Mouse (Mus musculus): ENCODE measurements around the gene Sh3gl3.

Sh3gl3 gene

DNA sequence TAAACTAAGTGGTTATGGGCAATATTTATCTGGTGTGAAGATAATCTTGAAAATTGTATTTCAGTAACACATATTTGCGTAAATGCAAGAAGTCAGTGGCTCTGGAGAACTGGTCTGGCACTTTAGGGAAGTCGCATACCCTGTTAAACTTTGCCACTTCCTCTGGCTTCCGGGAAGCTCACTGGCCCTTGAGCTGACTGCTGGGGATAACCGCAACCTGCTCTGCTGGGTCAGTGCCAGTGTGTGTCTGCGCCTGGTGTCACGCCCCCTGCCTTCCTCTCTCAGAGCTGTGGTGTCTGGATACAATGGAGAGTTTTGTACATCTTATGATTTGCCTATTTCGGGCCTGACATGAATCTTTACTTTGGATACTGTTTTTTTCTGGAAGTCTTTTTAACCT, 119.8 kb downstream of the Sh3gl3 start:
- DNase-seq (ENCODE audit: low spot score): no peak

DNA sequence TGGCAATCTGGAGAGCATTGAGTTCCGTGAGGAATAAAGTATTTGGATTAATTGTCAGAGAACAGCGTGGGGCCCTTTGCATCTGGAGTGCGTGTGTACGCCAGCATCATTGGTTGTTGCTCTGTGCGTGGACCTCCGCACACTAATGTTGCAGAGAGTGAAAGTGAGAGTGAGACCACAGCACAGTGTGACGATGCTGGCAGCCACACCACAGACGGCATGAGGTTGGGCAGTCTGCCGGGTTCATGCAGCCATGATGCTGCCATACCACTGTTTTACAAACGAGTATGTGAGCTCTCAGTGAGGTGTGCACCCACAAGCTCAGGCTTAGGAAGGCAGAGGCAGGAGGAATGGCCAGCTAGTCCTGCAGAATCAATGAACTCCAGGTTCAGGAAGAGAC, 120.4 kb downstream of the Sh3gl3 start:
- no peak for DNase-seq (ENCODE audit: low spot score)

DNA sequence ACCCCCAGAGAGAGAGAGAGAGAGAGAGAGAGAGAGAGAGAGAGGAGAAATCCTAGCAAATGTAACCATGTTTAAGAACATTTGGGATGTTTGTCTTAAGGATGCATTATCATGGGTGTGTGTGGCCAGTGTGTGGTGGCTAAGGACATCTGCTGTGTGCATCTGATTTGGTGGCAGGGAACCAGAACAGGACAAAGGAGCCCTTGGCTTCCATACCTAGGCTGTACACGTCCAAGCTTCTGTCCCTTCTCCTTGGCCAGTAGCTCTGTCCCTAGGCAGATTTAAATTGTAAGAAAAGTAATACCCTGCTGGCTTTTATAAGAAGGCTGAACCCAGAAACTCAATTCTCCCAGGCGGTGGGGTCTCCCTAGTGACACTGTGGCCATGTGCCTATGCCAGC, 121.0 kb downstream of the Sh3gl3 start:
- no peak for DNase-seq (ENCODE audit: low spot score)

DNA sequence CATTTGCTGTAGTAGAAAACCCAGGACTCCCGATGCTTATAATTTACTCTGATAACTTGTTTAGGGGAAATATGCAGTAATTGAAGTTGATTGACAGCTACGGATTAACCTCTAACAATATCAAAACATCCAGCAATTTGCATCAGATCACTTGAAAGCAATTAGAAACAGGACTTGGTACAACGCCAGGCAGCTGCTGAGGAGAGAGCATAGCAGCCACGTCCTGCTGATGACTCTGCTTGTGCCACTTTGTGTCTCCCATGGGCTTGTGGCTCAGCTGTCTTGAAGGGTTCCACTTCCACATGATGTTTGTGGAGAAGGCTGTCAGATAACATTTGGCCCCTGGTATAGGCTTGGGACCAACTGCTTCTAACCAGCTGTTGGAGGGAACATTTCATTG, 134.8 kb downstream of the Sh3gl3 start:
- no peak for DNase-seq (ENCODE audit: low spot score)

DNA sequence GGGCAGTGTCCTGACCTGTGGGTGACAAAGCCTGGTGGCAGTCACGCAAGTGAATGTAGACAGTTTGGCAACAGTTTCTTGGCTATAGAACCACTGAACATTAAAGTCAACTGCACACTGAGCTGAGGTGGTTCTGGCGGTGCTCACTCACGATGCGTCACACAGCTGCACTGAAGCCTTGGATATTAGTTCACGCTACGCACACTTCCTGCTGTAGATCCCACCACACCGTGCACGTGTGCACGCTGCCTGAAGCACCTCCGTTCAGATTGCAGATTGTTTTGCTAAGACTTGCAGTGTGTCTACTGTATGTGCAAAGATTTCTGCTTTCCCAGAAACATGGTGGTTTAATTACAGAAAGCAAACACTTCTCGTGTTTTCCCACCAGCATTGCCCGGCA, 144.9 kb downstream of the Sh3gl3 start:
- DNase-seq (ENCODE audit: low spot score): no peak

DNA sequence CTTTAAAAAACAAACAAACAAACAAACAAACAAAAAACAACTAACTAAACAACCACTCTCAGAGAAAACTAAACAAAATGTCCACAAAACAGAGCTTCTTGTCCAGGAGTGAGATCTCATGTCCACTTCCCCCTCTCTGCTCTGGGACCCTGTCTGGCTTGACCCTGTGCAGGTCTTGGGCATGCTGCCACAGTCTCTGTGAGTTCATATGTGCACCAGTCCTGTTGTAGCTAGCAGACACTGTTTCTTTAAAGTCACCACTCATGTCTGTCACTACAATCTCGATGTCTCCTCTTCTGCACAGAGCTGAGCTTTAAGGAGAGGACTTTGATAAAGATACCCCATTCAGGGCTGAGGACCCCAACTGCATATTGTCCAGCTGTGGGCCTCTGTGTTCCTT, 153.0 kb downstream of the Sh3gl3 start:
- no peak for DNase-seq (ENCODE audit: low spot score)

DNA sequence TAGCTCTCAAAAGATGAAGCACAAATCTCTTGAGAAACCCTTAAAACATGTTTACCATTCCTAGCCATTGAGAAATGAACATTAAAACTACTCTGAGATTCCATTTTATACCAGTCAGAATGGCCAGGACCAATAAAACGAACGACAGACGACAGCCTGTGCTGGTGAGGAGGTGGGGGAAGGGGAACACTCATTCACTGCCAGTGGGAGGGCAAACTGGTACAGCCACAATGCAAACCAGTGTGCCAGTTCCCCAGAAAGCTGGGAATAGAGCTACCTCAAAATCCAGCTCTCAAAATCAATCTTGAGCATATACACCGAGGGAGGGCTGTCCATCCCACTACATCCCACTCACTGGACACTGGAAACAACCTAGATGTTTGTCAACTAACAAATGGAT, 153.6 kb downstream of the Sh3gl3 start:
- DNase-seq (ENCODE audit: low spot score): no peak

DNA sequence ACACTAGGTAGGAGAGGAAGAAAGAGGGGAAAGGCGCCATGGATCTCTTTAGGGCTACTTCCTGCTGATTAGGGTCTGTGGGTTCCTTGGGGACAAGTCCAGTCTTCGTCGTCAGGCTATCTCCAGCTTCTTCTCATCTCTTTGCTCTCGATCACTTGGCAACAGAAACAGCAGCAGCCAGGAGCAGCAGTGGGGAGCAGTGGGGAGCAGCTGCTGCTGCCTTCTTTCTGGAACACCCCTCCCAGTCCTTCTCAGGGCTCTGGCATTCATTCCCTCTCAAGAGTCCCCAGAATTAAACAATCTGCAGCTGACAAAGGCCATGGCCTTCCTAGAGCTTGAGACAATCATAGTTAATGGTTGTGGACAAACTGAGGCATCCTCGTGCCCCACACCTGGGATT, 154.2 kb downstream of the Sh3gl3 start:
- no peak for DNase-seq (ENCODE audit: low spot score)

DNA sequence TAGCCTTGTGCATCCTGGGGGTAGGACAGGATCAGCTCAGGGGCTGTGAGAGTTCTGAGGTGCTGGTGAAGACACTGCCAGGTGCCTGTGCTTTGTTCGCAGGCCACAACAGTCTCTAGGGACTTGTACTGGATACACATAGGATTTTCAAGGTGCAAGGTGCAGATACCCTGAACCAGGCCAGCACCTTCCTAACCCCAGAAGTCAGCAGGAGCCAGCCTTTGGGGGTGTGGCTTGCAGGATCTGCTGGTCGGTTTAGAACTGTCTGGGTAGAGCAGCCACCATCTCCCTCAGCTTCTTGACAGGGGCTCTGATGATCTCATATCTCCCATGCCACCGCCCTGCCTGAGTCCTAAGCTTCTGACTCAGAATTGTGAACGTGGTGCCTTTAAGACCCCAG, 156.2 kb downstream of the Sh3gl3 start:
- DNase-seq (ENCODE audit: low spot score): no peak

DNA sequence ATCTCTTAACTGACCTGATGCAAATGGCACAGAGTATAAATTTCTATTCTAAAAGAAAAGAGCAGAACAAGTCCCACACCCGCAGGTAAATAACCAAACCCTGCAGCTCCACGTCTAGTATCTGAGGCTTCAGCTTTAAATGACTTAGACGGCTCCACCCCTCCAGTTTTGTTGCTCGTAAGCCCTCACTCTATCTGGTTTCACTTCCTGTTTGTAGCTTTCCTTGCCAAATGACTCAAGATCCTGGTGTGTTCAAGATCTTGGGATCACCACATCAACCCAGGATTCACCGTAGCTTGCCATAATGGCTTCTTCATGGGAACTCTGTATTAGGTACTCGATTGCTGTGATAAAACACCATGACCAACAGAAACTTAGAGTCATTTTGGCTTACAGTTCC, 157.2 kb downstream of the Sh3gl3 start:
- no peak for DNase-seq (ENCODE audit: low spot score)

DNA sequence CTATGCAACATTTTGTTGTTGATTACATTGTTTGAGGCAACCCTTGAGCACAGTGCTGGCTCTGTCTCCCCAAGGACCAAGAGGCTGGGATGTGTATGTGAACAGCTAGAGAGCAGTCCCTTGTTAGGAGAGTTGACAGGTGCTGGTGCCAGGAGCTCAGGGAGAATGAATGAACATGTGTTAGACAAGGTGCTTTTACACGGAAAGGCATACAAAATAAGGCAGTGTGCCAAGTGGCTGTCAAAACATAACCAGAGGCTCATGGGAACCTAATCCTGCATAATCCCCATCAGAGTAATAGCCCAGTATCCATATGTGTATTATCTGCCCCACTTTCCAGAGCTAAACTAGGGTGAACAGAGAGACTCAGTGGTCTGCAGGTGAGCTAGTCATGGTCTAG, 160.4 kb downstream of the Sh3gl3 start:
- no peak for DNase-seq (ENCODE audit: low spot score)

DNA sequence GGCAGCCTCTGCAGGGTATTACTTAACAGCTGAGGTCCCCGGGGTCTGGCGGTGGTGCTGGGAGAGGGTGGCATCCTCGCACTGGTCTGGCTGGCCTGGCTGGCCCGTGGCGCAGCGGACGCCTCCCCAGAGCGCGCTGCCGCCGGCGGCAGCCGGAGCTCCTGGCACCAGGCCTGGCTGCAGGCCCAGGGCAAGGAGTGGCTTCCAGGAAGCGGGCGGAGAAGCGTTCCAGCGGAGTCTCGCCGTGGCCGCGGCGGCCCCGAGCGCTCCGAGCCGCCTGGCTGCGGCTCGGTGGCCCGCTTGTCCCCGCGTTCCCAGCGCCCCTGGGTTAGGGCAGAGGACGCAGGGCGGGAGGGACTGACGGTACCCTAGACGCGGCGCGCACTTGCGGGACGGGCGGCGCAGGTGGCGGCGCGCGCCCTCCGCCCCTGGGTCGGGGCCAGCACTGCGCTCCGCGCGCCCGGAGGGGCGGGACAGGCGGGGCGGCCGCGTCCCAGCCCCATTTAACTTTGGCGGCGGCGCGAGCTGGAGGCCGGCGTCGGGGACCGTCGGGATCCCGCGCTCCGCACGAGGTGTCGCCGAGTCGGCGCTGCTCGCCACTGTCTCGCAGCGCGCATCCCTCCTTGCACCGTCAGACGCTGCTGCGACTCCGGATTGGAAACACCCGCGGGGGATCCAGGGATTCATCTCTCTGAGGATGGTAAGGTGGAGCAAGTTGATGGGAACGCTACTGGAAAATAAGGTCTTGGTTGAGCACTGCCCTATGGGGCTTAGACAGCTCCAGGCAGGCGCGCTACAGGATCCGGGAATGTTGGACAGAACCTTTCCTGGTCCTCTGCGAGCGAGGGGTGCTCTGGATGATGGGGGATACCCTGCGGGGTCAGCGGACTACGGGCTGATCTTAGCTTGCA, 161.8 kb downstream of the Sh3gl3 start, which contains the start of gene Adamtsl3:
TSS of gene Adamtsl3 (plus strand) at position 484 of the 911 bp plus-strand sequence.
- peak; percentile 41 for DNase-seq (ENCODE audit: low spot score)

DNA sequence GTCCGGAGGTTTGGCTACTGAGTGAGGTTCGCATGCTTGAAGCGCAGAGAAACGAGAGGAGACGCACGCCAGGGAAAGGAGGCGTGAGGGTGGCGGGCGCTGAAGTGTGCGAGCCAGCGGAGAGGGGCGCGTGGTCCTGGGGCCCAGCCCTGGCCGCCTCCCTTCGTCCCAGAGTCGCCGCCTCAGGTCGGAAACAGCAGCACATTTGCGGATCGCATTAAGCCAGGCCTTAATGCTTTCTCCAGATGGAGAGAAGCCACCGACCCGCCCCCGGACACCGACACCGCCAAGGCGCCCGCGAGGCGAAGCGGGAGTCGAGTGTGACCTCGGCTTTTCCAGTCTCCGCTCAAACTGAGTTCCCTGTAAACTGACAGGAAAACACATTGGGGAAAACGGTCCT, 162.5 kb downstream of the Sh3gl3 start:
- DNase-seq (ENCODE audit: low spot score): peak; percentile 31

DNA sequence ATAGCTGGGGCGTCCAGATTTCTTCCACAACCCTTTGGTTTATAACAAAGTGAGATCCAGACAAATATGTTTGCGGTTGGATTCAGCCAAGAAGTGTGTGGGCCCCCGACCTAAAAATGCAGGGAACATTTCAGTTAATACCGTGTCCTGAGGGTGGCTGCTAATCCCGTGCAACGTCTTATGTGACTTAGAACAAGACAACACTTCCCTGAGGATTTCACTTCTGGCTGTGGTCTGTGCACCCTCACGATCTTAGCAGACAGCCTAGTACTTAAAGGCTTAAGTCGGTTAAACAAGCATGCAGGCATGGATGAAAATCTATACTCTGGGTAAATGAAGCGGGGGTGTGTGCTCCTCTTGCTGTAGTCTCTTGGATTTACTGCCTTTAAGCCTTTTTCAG, 164.5 kb downstream of the Sh3gl3 start:
- no peak for DNase-seq (ENCODE audit: low spot score)

DNA sequence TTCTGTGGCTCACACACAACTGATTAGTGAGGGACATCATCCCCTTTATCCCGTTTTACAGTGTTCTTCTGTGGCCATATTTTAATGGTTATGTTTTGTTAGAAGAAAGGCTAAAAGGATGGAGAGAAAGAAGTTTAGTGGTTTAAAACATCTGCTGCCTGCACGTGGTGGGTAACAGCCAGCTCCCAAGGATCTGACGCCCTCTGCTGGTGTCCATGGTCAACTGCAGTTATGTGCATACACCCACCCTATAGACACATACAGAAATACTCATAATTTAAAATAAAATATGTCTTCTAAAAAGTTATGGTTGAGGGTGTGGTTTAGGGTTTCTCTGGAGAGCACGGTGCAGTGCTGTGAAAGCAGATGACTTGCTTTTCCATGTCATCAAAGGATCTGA, 164.9 kb downstream of the Sh3gl3 start:
- DNase-seq (ENCODE audit: low spot score): no peak

DNA sequence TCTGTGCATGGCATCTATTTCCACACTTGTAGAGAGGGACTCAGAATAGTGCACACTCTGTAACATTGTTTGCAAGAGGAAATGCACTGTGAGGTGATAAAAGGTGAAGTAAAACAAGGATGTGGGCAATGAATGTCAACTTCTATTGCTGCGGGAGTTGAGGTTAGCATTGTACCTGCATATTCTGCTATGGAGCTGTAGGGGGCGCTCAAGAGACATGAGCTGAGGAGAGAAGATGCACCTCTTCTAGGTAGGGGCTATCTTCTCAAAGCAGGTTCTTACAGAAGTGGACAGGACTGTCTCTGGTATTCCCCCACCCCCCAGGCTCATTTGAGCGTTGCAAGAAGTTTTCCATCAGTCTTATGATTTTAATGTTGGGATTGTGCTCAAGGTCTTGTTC, 165.6 kb downstream of the Sh3gl3 start:
- no peak for DNase-seq (ENCODE audit: low spot score)

DNA sequence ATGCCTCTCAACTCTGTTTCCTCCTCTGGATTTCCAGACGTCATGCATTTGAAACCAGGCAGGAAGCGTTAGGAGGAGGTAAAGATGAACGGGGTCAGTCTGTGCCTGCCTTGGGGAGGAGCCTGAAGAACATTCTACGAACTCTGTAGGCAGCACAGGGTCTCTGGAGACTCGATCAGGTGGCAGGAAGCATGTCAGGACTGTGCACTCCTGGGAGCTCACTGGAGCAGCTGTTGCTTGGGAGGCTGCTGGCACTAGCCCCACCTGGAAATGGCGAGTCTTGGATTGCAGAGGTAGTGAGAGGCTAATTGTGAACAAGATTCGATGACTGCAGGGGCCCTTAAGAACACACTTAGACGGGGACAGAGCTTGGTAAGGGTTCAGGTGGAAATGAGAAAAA, 167.8 kb downstream of the Sh3gl3 start:
- no peak for DNase-seq (ENCODE audit: low spot score)

DNA sequence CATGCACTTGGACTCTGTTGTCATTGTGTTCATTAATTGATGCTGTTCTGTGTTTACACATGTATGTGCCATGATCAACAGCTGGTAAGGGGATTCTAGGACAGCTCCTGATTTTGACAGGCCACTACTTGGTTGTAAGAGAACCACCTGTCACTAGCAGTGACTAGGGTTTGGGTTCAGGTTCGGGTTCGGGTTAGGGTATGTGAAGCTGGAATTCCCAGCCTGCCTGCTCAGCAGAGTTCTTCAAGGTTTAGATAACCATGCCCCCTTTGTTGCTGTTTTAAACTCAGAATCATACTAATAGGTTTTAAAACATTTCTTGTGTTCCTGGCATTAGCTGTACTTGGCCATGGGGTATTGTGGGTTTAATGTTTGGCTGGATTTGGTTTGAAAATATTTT, 173.1 kb downstream of the Sh3gl3 start:
- no peak for DNase-seq (ENCODE audit: low spot score)

DNA sequence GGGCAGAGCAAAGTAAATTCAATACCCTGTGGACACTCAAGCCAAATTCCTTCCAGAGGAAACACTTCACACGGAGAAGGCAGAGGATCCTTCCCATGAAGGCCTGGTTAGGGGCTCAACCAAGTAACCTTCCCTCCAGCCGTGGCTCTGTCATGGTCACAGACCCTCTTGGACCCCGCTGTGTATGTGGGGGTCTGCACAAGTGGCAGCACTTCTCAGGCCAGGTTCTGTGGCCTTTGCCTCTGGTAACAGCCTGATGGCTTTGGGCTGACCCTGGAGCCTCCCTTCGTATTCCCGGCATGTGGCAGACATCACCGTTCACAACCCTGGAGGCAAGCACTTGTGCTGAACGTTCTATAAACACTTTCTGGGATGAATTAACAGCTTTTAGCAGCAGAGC, 176.2 kb downstream of the Sh3gl3 start:
- DNase-seq (ENCODE audit: low spot score): no peak

DNA sequence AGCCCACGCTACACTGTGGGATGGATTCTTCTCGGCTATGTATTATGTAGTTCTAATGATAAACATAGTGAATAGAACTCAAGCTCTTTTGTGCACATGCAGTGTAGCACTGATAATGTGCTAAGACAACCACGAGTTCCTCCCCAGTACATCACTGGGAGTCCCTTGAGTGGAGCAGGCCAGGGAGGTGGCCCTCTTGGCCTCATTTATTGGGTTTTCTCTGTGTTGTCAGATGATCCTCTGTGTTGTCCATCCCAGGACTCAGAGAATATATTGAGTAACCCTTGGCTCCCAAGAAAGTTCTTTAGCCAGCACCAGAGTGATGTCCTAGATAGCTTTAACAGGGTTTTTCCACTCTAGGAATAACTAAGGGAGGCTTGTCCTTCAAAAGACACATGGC, 176.8 kb downstream of the Sh3gl3 start:
- no peak for DNase-seq (ENCODE audit: low spot score)

All from ovary, postnatal 36 days (tissue).